Mouse (Mus musculus) midbrain, postnatal 0 days (tissue): Measurements from ENCODE around the gene Gper1. TPM values are rescaled to one million over a fixed set of nuclear protein-coding genes. Genes with fewer than 3 reads are reported as not detected.

ENCODE experiments used
- ATAC-seq: fragments of 200-750 bp; cut with Nextera tagmentation; 2 replicates; pipeline ENCODE4 v1.8.0; 2017; ENCODE audit warnings: moderate number of reproducible peaks, mild to moderate bottlenecking, moderate TSS enrichment, moderate library complexity; ENCODE audit not compliant: low FRiP score
- DNase-seq: peaks from one replicate; pipeline ENCODE4 v3.0.0-alpha.2; 2015; ENCODE audit warnings: low spot score
- H3K27ac ChIP-seq: fragments of 300-500 bp; sonication (generic); 2 replicates; pipeline ENCODE4 v1.5.1; 2014; ENCODE audit warnings: low read depth, mild to moderate bottlenecking, low read length, mixed read lengths
- H3K27me3 ChIP-seq: fragments of 300-500 bp; sonication (generic); 2 replicates; pipeline ENCODE4 v1.6.1; 2014; ENCODE audit warnings: low read length, control low read depth, mixed read lengths; ENCODE audit not compliant: insufficient read depth
- H3K36me3 ChIP-seq: fragments of 300-500 bp; sonication (generic); 2 replicates; pipeline ENCODE4 v1.6.1; 2014; ENCODE audit warnings: low read length, control low read depth, mixed read lengths; ENCODE audit not compliant: insufficient read depth
- H3K4me1 ChIP-seq: fragments of 300-500 bp; sonication (generic); 2 replicates; pipeline ENCODE4 v1.6.1; 2014; ENCODE audit warnings: mild to moderate bottlenecking, control low read depth, antibody characterized with exemption, low read length, mixed read lengths; ENCODE audit not compliant: insufficient read depth
- H3K4me2 ChIP-seq: fragments of 300-500 bp; sonication (generic); 2 replicates; pipeline ENCODE4 v1.6.1; 2014; ENCODE audit warnings: low read depth, mild to moderate bottlenecking, low read length, mixed read lengths; ENCODE audit not compliant: poor library complexity, severe bottlenecking
- H3K4me3 ChIP-seq: fragments of 300-500 bp; sonication (generic); 2 replicates; pipeline ENCODE4 v1.5.1; 2014; ENCODE audit warnings: low read depth, mild to moderate bottlenecking, low read length, moderate library complexity
- H3K9ac ChIP-seq: fragments of 300-500 bp; sonication (generic); replicated peaks from 2 replicates; pipeline ENCODE4 v1.6.1; 2014; ENCODE audit warnings: mild to moderate bottlenecking, low read length, moderate library complexity, mixed read lengths; ENCODE audit not compliant: poor library complexity, severe bottlenecking
- H3K9me3 ChIP-seq: fragments of 300-500 bp; sonication (generic); 2 replicates; pipeline ENCODE4 v1.6.1; 2016; ENCODE audit warnings: low read length, control low read depth
- CTCF ChIP-seq: IDR thresholded peaks from 2 replicates; pipeline ENCODE4 v1.5.1; 2016; ENCODE audit warnings: antibody characterized with exemption, mild to moderate bottlenecking
- WGBS: fragments of 180-500 bp; shearing (Covaris S2); extraction: QIAGEN DNeasy Blood & Tissue Kit; methylation state at CpG from one replicate; pipeline ENCODE4 v1.1.7; 2014; 5-methylcytosine and 5-hydroxymethylcytosine counted together
- polyA plus RNA-seq: library from polyadenylated mRNA; unstranded; fragments of >200 nt; fragmentation: Nextera tagmentation; extraction: Ambion mirVana; gene quantifications from 2 replicates; pipeline ENCODE4 v1.2.1, GENCODE M21; 2015
- total RNA-seq: library from RNA; depleted of rRNA; stranded (reverse); fragments of >200 nt; gene quantifications from 2 replicates; pipeline ENCODE4 v1.2.3, GENCODE M21; 2014

Gene Gper1
- total and polyA plus RNA-seq, 2 experiments from 2014 or later = 5.8 to 8.9 TPM

- WGBS = 68% methylated on average over 9 of the region's 9 CpGs
- DNase-seq (no peak), ATAC-seq (no peak)
- H3K4me2 ChIP-seq = no peak overlapping the region
- H3K36me3 ChIP-seq = peaks cover 4% of the 10 kb centered on the region; the same call in 1 of the 2 replicates
- H3K27me3 ChIP-seq = no peaks in the 10 kb centered on the region
- no peaks in the 10 kb centered on the region for H3K4me1 ChIP-seq
- H3K4me3 ChIP-seq = no peak overlapping the region
- no peak for TF ChIP-seq CTCF
- H3K9me3 ChIP-seq = no peaks in the 10 kb centered on the region
- H3K9ac ChIP-seq = 0 out of 2 replicates have a peak overlapping the region, but pooled peaks have one; percentile 8
- H3K27ac ChIP-seq = peak overlapping the region; percentile 38; the same call in 1 of the 2 replicates
These were observed 39.7 kb upstream of the Gper1 start for GRCm38 (mm10) chr5:139383234-139383633.

- DNase-seq (no peak), ATAC-seq (no peak)
- peaks cover 4% of the 10 kb centered on the region; the same call in 1 of the 2 replicates for H3K36me3 ChIP-seq
- H3K4me3 ChIP-seq = no peak overlapping the region
- H3K4me2 ChIP-seq = no peak overlapping the region
- H3K9me3 ChIP-seq = no peaks in the 10 kb centered on the region
- 77% methylated on average over 10 of the region's 10 CpGs for WGBS
- no peaks in the 10 kb centered on the region for H3K27me3 ChIP-seq
- no peak overlapping the region for H3K27ac ChIP-seq
- no peak for TF ChIP-seq CTCF
- no peaks in the 10 kb centered on the region for H3K4me1 ChIP-seq
- 0 out of 2 replicates have a peak overlapping the region, but pooled peaks have one; percentile 19 for H3K9ac ChIP-seq
These were observed 38.4 kb upstream of the Gper1 start for GRCm38 (mm10) chr5:139384531-139384930.

- no peaks in the 10 kb centered on the region for H3K27me3 ChIP-seq
- no peak overlapping the region for H3K27ac ChIP-seq
- no peak overlapping the region for H3K9ac ChIP-seq
- ATAC-seq (no peak), DNase-seq (no peak)
- peaks cover 4% of the 10 kb centered on the region; the same call in 1 of the 2 replicates for H3K36me3 ChIP-seq
- TF ChIP-seq CTCF = no peak
- no peak overlapping the region for H3K4me3 ChIP-seq
- WGBS = 94% methylated on average over 5 of the region's 5 CpGs
- no peaks in the 10 kb centered on the region for H3K9me3 ChIP-seq
- no peaks in the 10 kb centered on the region for H3K4me1 ChIP-seq
- H3K4me2 ChIP-seq = no peak overlapping the region
These were observed 36.9 kb upstream of the Gper1 start for GRCm38 (mm10) chr5:139386047-139386446.

GRCm38 (mm10) chr5:139387329-139388194, 35.4 kb upstream of the Gper1 start:
- peak; percentile 67 for DNase-seq
- Histone ChIP-seq H3K4me3 (no peak overlapping the region), H3K4me2 (no peak overlapping the region), H3K4me1 (no peaks in the 10 kb centered on the region; the same call in 1 of the 2 replicates), H3K36me3 (peaks cover 6% of the 10 kb centered on the region), H3K27ac (0 out of 2 replicates have a peak overlapping the region, but pooled peaks have one; percentile 63), H3K27me3 (no peaks in the 10 kb centered on the region), H3K9me3 (no peaks in the 10 kb centered on the region), H3K9ac (no peak overlapping the region)
- no peak for TF ChIP-seq CTCF
- 86% methylated on average over 10 of the region's 10 CpGs for WGBS
- no peak for ATAC-seq

- Histone ChIP-seq H3K27me3 (no peaks in the 10 kb centered on the region), H3K9me3 (no peaks in the 10 kb centered on the region), H3K27ac (peak overlapping the region; percentile 63; the same call in 1 of the 2 replicates), H3K9ac (no peak overlapping the region), H3K36me3 (peaks cover 7% of the 10 kb centered on the region), H3K4me2 (no peak overlapping the region), H3K4me3 (no peak overlapping the region), H3K4me1 (no peaks in the 10 kb centered on the region; the same call in 1 of the 2 replicates)
- DNase-seq = no peak
- 80% methylated on average over 4 of the region's 4 CpGs for WGBS
- no peak for ATAC-seq
- no peak for TF ChIP-seq CTCF
These were observed 34.8 kb upstream of the Gper1 start for GRCm38 (mm10) chr5:139388195-139388570.
